Comparison of ENCODE assay signal across 10 mouse cellular contexts in genomic region chr11:79296167-79296566, GRCm38 (mm10). TPM values are rescaled to one million over a fixed set of nuclear protein-coding genes. Genes with fewer than 3 reads are reported as not detected.
DNase-seq lines count a peak whose midpoint lies in the region; ATAC-seq and TF ChIP-seq lines count a peak whose summit lies in the region.
"Had no signal": no experiment of that assay in that cellular context is flagged by ENCODE, and none has a peak within 500 bp of the region (broad histone marks: within the 10 kb centered on the region; RNA-seq: fewer than 3 reads in every experiment).

No protein-coding gene starts in this region.

- no peaks in the 10 kb centered on the region for H3K9me3 ChIP-seq in hindbrain, embryonic 11.5 days (ENCODE audit: control insufficient read depth, low read length)
- H3K9me3 ChIP-seq in hindbrain, embryonic 16.5 days (ENCODE audit: control insufficient read depth, low read length) = no peaks in the 10 kb centered on the region
- no peaks in the 10 kb centered on the region for H3K9me3 ChIP-seq in E14TG2a.4 (ENCODE audit: low read length)
- H3K9me3 ChIP-seq: limb, embryonic 15.5 days had no signal

- no peaks in the 10 kb centered on the region for H3K36me3 ChIP-seq in hindbrain, embryonic 11.5 days (ENCODE audit: control insufficient read depth, insufficient read depth, low read length)
- H3K36me3 ChIP-seq in hindbrain, embryonic 16.5 days (ENCODE audit: control insufficient read depth, insufficient read depth, low read length) = no peaks in the 10 kb centered on the region
- H3K36me3 ChIP-seq in E14TG2a.4 (ENCODE audit: insufficient read depth, low read length) = no peaks in the 10 kb centered on the region
- H3K36me3 ChIP-seq: limb, embryonic 15.5 days had no signal

- WGBS in hindbrain, embryonic 11.5 days = 59% methylated on average over 1 of the region's 1 CpGs
- 48% methylated on average over 1 of the region's 1 CpGs for WGBS in hindbrain, embryonic 16.5 days

- H3K4me2 ChIP-seq in hindbrain, embryonic 11.5 days (replicated peaks; ENCODE audit: low read depth, low read length) = no peak overlapping the region
- no peak overlapping the region for H3K4me2 ChIP-seq in hindbrain, embryonic 16.5 days (ENCODE audit: low read length)
- H3K4me2 ChIP-seq: limb, embryonic 15.5 days had no signal

- no peak for ATAC-seq in hindbrain, embryonic 11.5 days (ENCODE audit: low FRiP score)
- no peak for ATAC-seq in hindbrain, embryonic 16.5 days

- no peaks in the 10 kb centered on the region for H3K27me3 ChIP-seq in hindbrain, embryonic 11.5 days (ENCODE audit: control insufficient read depth, insufficient read depth, low read length)
- no peaks in the 10 kb centered on the region for H3K27me3 ChIP-seq in hindbrain, embryonic 16.5 days (replicated peaks; ENCODE audit: control insufficient read depth, insufficient read depth, low read length)
- no peaks in the 10 kb centered on the region for H3K27me3 ChIP-seq in E14TG2a.4 (ENCODE audit: insufficient read depth, low read length)
- H3K27me3 ChIP-seq: limb, embryonic 15.5 days had no signal

- no peak overlapping the region for H3K9ac ChIP-seq in hindbrain, embryonic 11.5 days (ENCODE audit: low read depth, low read length)
- no peak overlapping the region for H3K9ac ChIP-seq in hindbrain, embryonic 16.5 days (ENCODE audit: low read depth, low read length)
- H3K9ac ChIP-seq: limb, embryonic 15.5 days had no signal

- TF ChIP-seq CTCF in E14TG2a.4 (conservative IDR thresholded peaks at IDR 0.05; ENCODE audit: low read length) = peak; percentile 100

- no peak overlapping the region for H3K4me3 ChIP-seq in hindbrain, embryonic 11.5 days (ENCODE audit: low read depth, low read length)
- H3K4me3 ChIP-seq in hindbrain, embryonic 16.5 days (ENCODE audit: low read length) = no peak overlapping the region
- no peak overlapping the region for H3K4me3 ChIP-seq in E14TG2a.4 (replicated peaks; ENCODE audit: low read length)
- H3K4me3 ChIP-seq: erythroblast, embryonic 14.5 days; limb, embryonic 15.5 days had no signal

- no peaks in the 10 kb centered on the region for H3K4me1 ChIP-seq in hindbrain, embryonic 11.5 days (replicated peaks; ENCODE audit: control insufficient read depth, insufficient read depth, low read length)
- no peaks in the 10 kb centered on the region for H3K4me1 ChIP-seq in hindbrain, embryonic 16.5 days (ENCODE audit: control insufficient read depth, insufficient read depth, low read depth, low read length)
- H3K4me1 ChIP-seq in E14TG2a.4 (replicated peaks; ENCODE audit: low read depth, low read length) = peaks cover 16% of the 10 kb centered on the region

- peak; percentile 63 for DNase-seq in hindbrain, embryonic 11.5 days (ENCODE audit: low spot score)
- peak; percentile 83 for DNase-seq in 416B (ENCODE audit: low read depth)
- peak; percentile 73 to 81 for DNase-seq in cerebellum, postnatal 14 days
- DNase-seq in kidney, postnatal 25 days = peak; percentile 52 to 81
- peak; percentile 30 to 56 for DNase-seq in natural killer cell, adult 2 months (ENCODE audit: low spot score in 2 of 2)
- DNase-seq in ovary, postnatal 36 days (ENCODE audit: low spot score) = no peak

- no peak overlapping the region for H3K27ac ChIP-seq in hindbrain, embryonic 11.5 days (ENCODE audit: low read depth, low read length)
- H3K27ac ChIP-seq in hindbrain, embryonic 16.5 days (ENCODE audit: low read depth, low read length) = no peak overlapping the region
- H3K27ac ChIP-seq: limb, embryonic 15.5 days had no signal

RNA-seq across cellular contexts. Expression of gene Gm9964, which starts 0.5 kb away (rescaled TPM):
- polyA plus RNA-seq in hindbrain, embryonic 11.5 days (2014; fragmentation: Nextera tagmentation; extraction: Ambion mirVana) = not detected in 2 replicates
- not detected in 2 replicates for polyA plus RNA-seq in hindbrain, embryonic 16.5 days (2015; fragmentation: Nextera tagmentation; extraction: Ambion mirVana)
- polyA plus RNA-seq: erythroblast, embryonic 14.5 days; limb, embryonic 15.5 days had no signal

RNA-seq across cellular contexts. Expression of gene Wsb1, which starts 41.7 kb away (rescaled TPM):
- polyA plus RNA-seq in hindbrain, embryonic 11.5 days (2014; fragmentation: Nextera tagmentation; extraction: Ambion mirVana) = 469 and 501 TPM in 2 replicates
- 380 and 432 TPM in 2 replicates for polyA plus RNA-seq in hindbrain, embryonic 16.5 days (2015; fragmentation: Nextera tagmentation; extraction: Ambion mirVana)

RNA-seq across cellular contexts. Expression of gene Nf1, which starts 43.3 kb away (rescaled TPM):
- polyA plus RNA-seq in hindbrain, embryonic 11.5 days (2014; fragmentation: Nextera tagmentation; extraction: Ambion mirVana) = 10.1 and 14.9 TPM in 2 replicates
- polyA plus RNA-seq in hindbrain, embryonic 16.5 days (2015; fragmentation: Nextera tagmentation; extraction: Ambion mirVana) = 5.1 TPM in 2 replicates
